Mouse (Mus musculus): ENCODE data around the gene Reln. TPM values are rescaled to one million over a fixed set of nuclear protein-coding genes. Genes with fewer than 3 reads are reported as not detected.

The Reln gene
- polyA plus RNA-seq, 1 experiment from 2014 or later, result 10.6 TPM

DNA sequence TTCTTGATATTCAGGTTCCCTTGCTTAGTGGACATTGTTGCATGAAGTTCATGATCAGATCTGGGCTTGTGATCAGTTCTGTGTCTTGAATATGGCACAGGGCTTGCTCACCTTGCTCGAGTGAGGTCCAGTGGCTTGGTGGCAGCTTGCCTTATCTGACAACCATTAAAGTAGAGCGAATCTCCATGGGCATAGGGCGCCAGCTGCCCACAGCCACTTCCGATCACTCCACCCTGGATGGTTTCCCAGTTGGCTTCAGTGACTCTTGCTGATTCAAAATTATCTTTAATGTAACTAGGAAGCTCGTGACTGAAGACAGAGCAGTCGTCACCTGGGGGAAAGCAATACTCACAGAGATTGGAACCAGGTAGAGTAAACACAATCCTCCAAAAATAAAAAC lies 445.6 kb downstream of the Reln start:
- Histone ChIP-seq H3K4me3 (ENCODE audit: low read depth, low read length) (no peak overlapping the region), H3K9me3 (ENCODE audit: control insufficient read depth, low read length) (no peaks in the 10 kb centered on the region)

DNA sequence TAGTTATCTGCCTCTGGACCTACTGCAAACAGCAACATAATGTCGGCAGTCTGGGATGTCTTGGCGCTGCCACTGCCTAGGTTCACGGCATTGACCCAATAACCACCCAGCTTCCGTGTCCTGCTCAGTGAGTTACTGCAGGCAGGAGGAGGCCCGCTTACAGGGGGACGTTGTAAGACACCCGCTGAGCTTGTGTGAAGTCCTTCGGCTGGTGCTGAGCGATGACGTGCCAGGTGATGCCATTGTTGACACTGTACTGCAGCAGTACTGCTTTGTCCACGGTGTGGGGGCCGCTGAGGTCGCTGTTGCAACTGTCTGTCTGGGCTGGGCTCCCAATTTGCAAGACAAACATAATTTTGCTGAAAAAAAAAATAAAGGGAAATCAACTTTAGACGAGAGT lies 447.9 kb downstream of the Reln start:
- H3K4me1 ChIP-seq (replicated peaks; ENCODE audit: control insufficient read depth, insufficient read depth, low read length), result 0 out of 2 replicates have a peak, but pooled peaks cover 2% of the 10 kb centered on the region
- H3K4me2 ChIP-seq (replicated peaks; ENCODE audit: low read depth, low read length), result no peak overlapping the region
- 70% methylated on average over 14 of the region's 14 CpGs for WGBS
- H3K27me3 ChIP-seq (ENCODE audit: control insufficient read depth, insufficient read depth, low read length), result no peaks in the 10 kb centered on the region
- no peaks in the 10 kb centered on the region for H3K9me3 ChIP-seq (ENCODE audit: control insufficient read depth, low read length)
- no peak overlapping the region for H3K27ac ChIP-seq (ENCODE audit: low read depth, low read length)
- ATAC-seq (ENCODE audit: low FRiP score), result no peak
- no peak overlapping the region for H3K9ac ChIP-seq (ENCODE audit: low read depth, low read length)
- DNase-seq (ENCODE audit: low spot score), result no peak
- H3K4me3 ChIP-seq (ENCODE audit: low read depth, low read length), result no peak overlapping the region
- no peaks in the 10 kb centered on the region for H3K36me3 ChIP-seq (ENCODE audit: control insufficient read depth, insufficient read depth, low read length)

More for the DNA sequence above, 445.6 kb downstream of the Reln start:
- ATAC-seq (ENCODE audit: low FRiP score), result no peak
- H3K27ac ChIP-seq (ENCODE audit: low read depth, low read length), result no peak overlapping the region
- no peak overlapping the region for H3K4me2 ChIP-seq (replicated peaks; ENCODE audit: low read depth, low read length)
- H3K27me3 ChIP-seq (ENCODE audit: control insufficient read depth, insufficient read depth, low read length), result no peaks in the 10 kb centered on the region
- WGBS, result 90% methylated on average over 6 of the region's 6 CpGs
- DNase-seq (ENCODE audit: low spot score), result no peak
- H3K4me1 ChIP-seq (replicated peaks; ENCODE audit: control insufficient read depth, insufficient read depth, low read length), result 0 out of 2 replicates have a peak, but pooled peaks cover 2% of the 10 kb centered on the region
- H3K9ac ChIP-seq (ENCODE audit: low read depth, low read length), result no peak overlapping the region
- no peaks in the 10 kb centered on the region for H3K36me3 ChIP-seq (ENCODE audit: control insufficient read depth, insufficient read depth, low read length)

DNA sequence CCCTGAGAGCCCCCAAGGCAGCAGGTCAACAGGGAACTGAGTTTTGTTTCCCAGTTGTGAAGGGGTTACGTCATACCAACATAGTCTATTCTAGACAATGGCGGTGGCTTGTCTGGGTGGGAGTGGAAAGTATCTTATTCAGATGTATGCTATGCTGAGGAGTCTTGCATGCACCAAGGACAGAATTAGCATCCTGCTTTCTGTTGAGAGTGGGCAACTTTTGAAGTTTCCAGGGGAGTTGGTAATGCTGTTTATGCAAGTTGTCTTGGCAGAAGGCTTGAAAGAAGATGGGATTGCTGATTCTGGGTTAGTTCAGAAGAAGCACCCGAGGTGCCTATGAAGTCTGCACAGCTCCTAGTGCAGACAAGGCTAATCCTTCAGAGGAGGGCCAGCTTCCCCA lies 450.3 kb downstream of the Reln start:
- no peak for ATAC-seq (ENCODE audit: low FRiP score)
- Histone ChIP-seq H3K4me2 (replicated peaks; ENCODE audit: low read depth, low read length) (no peak overlapping the region), H3K36me3 (ENCODE audit: control insufficient read depth, insufficient read depth, low read length) (no peaks in the 10 kb centered on the region), H3K27ac (ENCODE audit: low read depth, low read length) (no peak overlapping the region), H3K27me3 (ENCODE audit: control insufficient read depth, insufficient read depth, low read length) (no peaks in the 10 kb centered on the region), H3K9me3 (ENCODE audit: control insufficient read depth, low read length) (no peaks in the 10 kb centered on the region), H3K4me1 (replicated peaks; ENCODE audit: control insufficient read depth, insufficient read depth, low read length) (0 out of 2 replicates have a peak, but pooled peaks cover 2% of the 10 kb centered on the region), H3K4me3 (ENCODE audit: low read depth, low read length) (no peak overlapping the region), H3K9ac (ENCODE audit: low read depth, low read length) (no peak overlapping the region)
- 83% methylated on average over 3 of the region's 3 CpGs for WGBS
- DNase-seq (ENCODE audit: low spot score), result no peak

- H3K27ac ChIP-seq (ENCODE audit: low read depth, low read length), result no peak overlapping the region
- DNase-seq (ENCODE audit: low spot score) (no peak), ATAC-seq (ENCODE audit: low FRiP score) (no peak)
- no peaks in the 10 kb centered on the region; the same call in 1 of the 2 replicates for H3K4me1 ChIP-seq (replicated peaks; ENCODE audit: control insufficient read depth, insufficient read depth, low read length)
- no peak overlapping the region for H3K9ac ChIP-seq (ENCODE audit: low read depth, low read length)
- no peak overlapping the region for H3K4me3 ChIP-seq (ENCODE audit: low read depth, low read length)
- H3K36me3 ChIP-seq (ENCODE audit: control insufficient read depth, insufficient read depth, low read length), result no peaks in the 10 kb centered on the region
- H3K4me2 ChIP-seq (replicated peaks; ENCODE audit: low read depth, low read length), result no peak overlapping the region
- 66% methylated on average over 8 of the region's 8 CpGs for WGBS
- no peaks in the 10 kb centered on the region for H3K9me3 ChIP-seq (ENCODE audit: control insufficient read depth, low read length)
- H3K27me3 ChIP-seq (ENCODE audit: control insufficient read depth, insufficient read depth, low read length), result peaks cover 3% of the 10 kb centered on the region; the same call in 1 of the 2 replicates
These were observed 477.8 kb downstream of the Reln start for GRCm38 (mm10) chr5:21866750-21867149.

- Histone ChIP-seq H3K4me1 (replicated peaks; ENCODE audit: control insufficient read depth, insufficient read depth, low read length) (no peaks in the 10 kb centered on the region; the same call in 1 of the 2 replicates), H3K4me2 (replicated peaks; ENCODE audit: low read depth, low read length) (0 out of 2 replicates have a peak overlapping the region, but pooled peaks have one; percentile 8), H3K4me3 (ENCODE audit: low read depth, low read length) (no peak overlapping the region), H3K9me3 (ENCODE audit: control insufficient read depth, low read length) (no peaks in the 10 kb centered on the region), H3K27me3 (ENCODE audit: control insufficient read depth, insufficient read depth, low read length) (peaks cover 3% of the 10 kb centered on the region; the same call in 1 of the 2 replicates), H3K27ac (ENCODE audit: low read depth, low read length) (no peak overlapping the region), H3K9ac (ENCODE audit: low read depth, low read length) (no peak overlapping the region), H3K36me3 (ENCODE audit: control insufficient read depth, insufficient read depth, low read length) (no peaks in the 10 kb centered on the region)
- DNase-seq (ENCODE audit: low spot score), result peak; percentile 20
- WGBS, result 18% methylated on average over 6 of the region's 6 CpGs
- ATAC-seq (ENCODE audit: low FRiP score), result no peak
These were observed 478.2 kb downstream of the Reln start for GRCm38 (mm10) chr5:21866311-21866712.

GRCm38 (mm10) chr5:21865346-21866107 lies 479.0 kb downstream of the Reln start, which contains the start of gene Slc26a5:
TSS of gene Slc26a5 (minus strand) at chr5:21865604.
- Histone ChIP-seq H3K4me1 (replicated peaks; ENCODE audit: control insufficient read depth, insufficient read depth, low read length) (no peaks in the 10 kb centered on the region; the same call in 1 of the 2 replicates), H3K4me3 (ENCODE audit: low read depth, low read length) (peak within 1 kb of the TSS; percentile 20; the same call in 1 of the 2 replicates), H3K27me3 (ENCODE audit: control insufficient read depth, insufficient read depth, low read length) (peaks cover 3% of the 10 kb centered on the region; the same call in 1 of the 2 replicates), H3K36me3 (ENCODE audit: control insufficient read depth, insufficient read depth, low read length) (no peaks in the 10 kb centered on the region), H3K4me2 (replicated peaks; ENCODE audit: low read depth, low read length) (peak within 1 kb of the TSS; percentile 44), H3K27ac (ENCODE audit: low read depth, low read length) (no peak within 1 kb of the TSS), H3K9me3 (ENCODE audit: control insufficient read depth, low read length) (no peaks in the 10 kb centered on the region), H3K9ac (ENCODE audit: low read depth, low read length) (no peak within 1 kb of the TSS)
- ATAC-seq (ENCODE audit: low FRiP score) (peak; percentile 49; the same call in 1 of the 2 replicates), DNase-seq (ENCODE audit: low spot score) (peak; percentile 25)
- 2% methylated on average over 27 of the region's 29 CpGs for WGBS

DNA sequence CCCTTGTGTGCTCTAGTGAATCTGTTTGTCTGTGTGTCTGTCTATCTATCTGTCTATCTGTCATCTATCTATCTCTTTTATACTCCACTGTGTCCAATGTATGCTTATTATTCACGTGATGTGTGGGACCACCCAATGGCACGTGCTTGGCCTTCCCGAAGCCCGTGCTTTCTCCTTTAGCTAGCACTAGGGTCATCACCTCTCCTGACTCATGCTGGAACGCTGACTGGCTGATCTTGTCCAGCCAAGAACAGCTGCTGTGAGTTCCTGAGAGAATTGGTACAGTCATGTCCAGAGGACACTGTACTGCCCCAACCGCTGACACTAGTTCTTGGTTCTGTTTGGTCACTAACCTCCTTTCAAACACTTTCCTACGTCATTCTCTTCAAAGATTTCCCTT lies 485.8 kb downstream of the Reln start:
- Histone ChIP-seq H3K9me3 (ENCODE audit: control insufficient read depth, low read length) (no peaks in the 10 kb centered on the region), H3K27me3 (ENCODE audit: control insufficient read depth, insufficient read depth, low read length) (no peaks in the 10 kb centered on the region), H3K4me2 (replicated peaks; ENCODE audit: low read depth, low read length) (no peak overlapping the region), H3K4me3 (ENCODE audit: low read depth, low read length) (no peak overlapping the region), H3K36me3 (ENCODE audit: control insufficient read depth, insufficient read depth, low read length) (no peaks in the 10 kb centered on the region), H3K27ac (ENCODE audit: low read depth, low read length) (no peak overlapping the region), H3K4me1 (replicated peaks; ENCODE audit: control insufficient read depth, insufficient read depth, low read length) (no peaks in the 10 kb centered on the region), H3K9ac (ENCODE audit: low read depth, low read length) (no peak overlapping the region)
- 84% methylated on average over 7 of the region's 7 CpGs for WGBS
- no peak for DNase-seq (ENCODE audit: low spot score)
- no peak for ATAC-seq (ENCODE audit: low FRiP score)

DNA sequence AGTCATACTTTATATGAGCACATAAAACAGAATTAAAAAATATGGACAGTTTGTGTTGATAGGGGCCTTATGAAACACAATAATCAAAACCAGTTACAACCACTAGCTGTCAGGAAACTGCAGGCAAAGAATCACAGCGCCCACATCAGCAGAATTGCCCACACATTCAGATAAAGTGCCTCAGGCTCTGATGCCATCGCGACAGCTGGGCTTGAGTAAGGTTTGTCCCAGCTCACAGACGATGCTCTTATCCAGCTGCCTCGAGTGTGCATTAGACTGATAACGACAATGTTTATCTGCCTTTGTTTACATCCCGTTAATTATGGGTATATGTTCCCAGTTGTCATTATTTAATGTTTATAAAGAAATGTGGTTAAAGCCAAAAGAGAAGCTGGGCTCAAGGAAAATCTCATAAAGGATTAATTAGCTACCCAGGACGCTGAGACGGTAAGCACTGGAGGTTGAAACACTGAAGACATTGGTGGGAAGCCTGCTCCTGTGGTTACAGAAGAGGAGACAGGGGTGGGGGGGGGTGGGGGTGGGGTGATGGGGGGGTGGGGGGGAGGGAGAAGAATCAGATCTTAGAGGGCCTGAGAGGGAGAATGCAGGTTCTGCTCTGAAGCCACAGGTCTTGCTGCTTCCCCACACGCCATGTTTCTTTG lies 492.7 kb downstream of the Reln start:
- DNase-seq (ENCODE audit: low spot score), result no peak
- Histone ChIP-seq H3K36me3 (ENCODE audit: control insufficient read depth, insufficient read depth, low read length) (no peaks in the 10 kb centered on the region), H3K4me3 (ENCODE audit: low read depth, low read length) (no peak overlapping the region), H3K4me1 (replicated peaks; ENCODE audit: control insufficient read depth, insufficient read depth, low read length) (no peaks in the 10 kb centered on the region), H3K9ac (ENCODE audit: low read depth, low read length) (no peak overlapping the region), H3K27me3 (ENCODE audit: control insufficient read depth, insufficient read depth, low read length) (no peaks in the 10 kb centered on the region), H3K4me2 (replicated peaks; ENCODE audit: low read depth, low read length) (no peak overlapping the region), H3K9me3 (ENCODE audit: control insufficient read depth, low read length) (no peaks in the 10 kb centered on the region), H3K27ac (ENCODE audit: low read depth, low read length) (no peak overlapping the region)
- no peak for ATAC-seq (ENCODE audit: low FRiP score)
- 71% methylated on average over 10 of the region's 10 CpGs for WGBS

All from hindbrain, embryonic 11.5 days (tissue).